8 mouse cellular contexts compared by ENCODE assay signal in genomic region chr16:77444006-77444405, GRCm38 (mm10).
DNase-seq lines count a peak whose midpoint lies in the region; TF ChIP-seq lines count a peak whose summit lies in the region.

No protein-coding gene starts in this region.

- 18% methylated on average over 4 of the region's 4 CpGs for WGBS in kidney, adult 2 months

- H3K36me3 ChIP-seq in kidney, adult 2 months (ENCODE audit: control insufficient read depth, insufficient read depth, low read length), result no peaks in the 10 kb centered on the region

- no peak overlapping the region for H3K27ac ChIP-seq in kidney, adult 2 months (ENCODE audit: insufficient read depth, low read depth, low read length)

- no peak for TF ChIP-seq CTCF in kidney, adult 2 months (conservative IDR thresholded peaks at IDR 0.05; ENCODE audit: insufficient read depth, insufficient read length, low read depth, low read length)

- H3K4me1 ChIP-seq in kidney, adult 2 months (ENCODE audit: control insufficient read depth, insufficient read depth, low read length), result no peaks in the 10 kb centered on the region

- TF ChIP-seq POLR2A in kidney, adult 2 months (IDR thresholded peaks at IDR 0.05; ENCODE audit: low read depth, low read length), result no peak

- H3K27me3 ChIP-seq in kidney, adult 2 months (replicated peaks; ENCODE audit: control insufficient read depth, insufficient read depth, low read length), result no peaks in the 10 kb centered on the region

- DNase-seq in adrenal gland, adult 2 months, result peak; percentile 26
- DNase-seq in adrenal gland, postnatal 25 days, result no peak
- DNase-seq in CD4-positive, CD25-positive, alpha-beta regulatory T cell, adult 2 months (ENCODE audit: low read depth, low spot score), result peak; percentile 30
- peak; percentile 27 to 51 for DNase-seq in cerebellum, adult 18-20 months
- DNase-seq in gonadal fat pad, adult 2 months (ENCODE audit: low read depth), result peak; percentile 68
- DNase-seq in kidney, adult 2 months, result peak; percentile 80
- DNase-seq in lung, postnatal 36 days, result peak; percentile 81
- DNase-seq in right cerebral cortex, postnatal 14 days, result no peak

- H3K4me3 ChIP-seq in kidney, adult 2 months (ENCODE audit: insufficient read depth, low read depth, low read length), result no peak overlapping the region

Comparison
In these comparisons a context has a peak if more than half of its experiments do, and no peak if none do; other contexts are left out.
1. DNase-seq: peak in adrenal gland, adult 2 months (single experiment), CD4-positive, CD25-positive, alpha-beta regulatory T cell, adult 2 months (single experiment), cerebellum, adult 18-20 months (2 of 2), gonadal fat pad, adult 2 months (single experiment), kidney, adult 2 months (single experiment) and lung, postnatal 36 days (single experiment); none in adrenal gland, postnatal 25 days (single experiment) and right cerebral cortex, postnatal 14 days (single experiment).